Mouse (Mus musculus) liver, embryonic 15.5 days (tissue): ENCODE results near the gene Fam111a. TPM values are rescaled to one million over a fixed set of nuclear protein-coding genes. Genes with fewer than 3 reads are reported as not detected.

Experiments
- ATAC-seq: fragments of 200-750 bp; cut with Nextera tagmentation; 2 replicates; pipeline ENCODE4 v1.8.0; 2017; ENCODE audit warnings: moderate number of reproducible peaks, mild to moderate bottlenecking, moderate library complexity; ENCODE audit not compliant: insufficient read depth
- H3K27ac ChIP-seq: fragments of 300-500 bp; sonication (generic); replicated peaks from 2 replicates; pipeline ENCODE4 v1.5.1; 2015; ENCODE audit warnings: mild to moderate bottlenecking, inconsistent platforms
- H3K27me3 ChIP-seq: fragments of 300-500 bp; sonication (generic); 2 replicates; pipeline ENCODE4 v1.6.1; 2015; ENCODE audit warnings: mild to moderate bottlenecking, inconsistent platforms
- H3K36me3 ChIP-seq: fragments of 300-500 bp; sonication (generic); replicated peaks from 2 replicates; pipeline ENCODE4 v1.6.1; 2015; ENCODE audit warnings: moderate library complexity, mild to moderate bottlenecking, inconsistent platforms
- H3K4me1 ChIP-seq: fragments of 300-500 bp; sonication (generic); replicated peaks from 2 replicates; pipeline ENCODE4 v1.6.1; 2015; ENCODE audit warnings: inconsistent platforms
- H3K4me2 ChIP-seq: fragments of 300-500 bp; sonication (generic); 2 replicates; pipeline ENCODE4 v1.6.1; 2015; ENCODE audit warnings: moderate library complexity, mild to moderate bottlenecking, inconsistent platforms
- H3K4me3 ChIP-seq: fragments of 300-500 bp; sonication (generic); replicated peaks from 2 replicates; pipeline ENCODE4 v1.5.1; 2015; ENCODE audit warnings: mild to moderate bottlenecking, inconsistent platforms
- H3K9ac ChIP-seq: fragments of 300-500 bp; sonication (generic); 2 replicates; pipeline ENCODE4 v1.6.1; 2015; ENCODE audit warnings: moderate library complexity, mild to moderate bottlenecking, inconsistent platforms
- H3K9me3 ChIP-seq: fragments of 300-500 bp; sonication (generic); replicated peaks from 2 replicates; pipeline ENCODE4 v1.6.1; 2016; ENCODE audit warnings: inconsistent platforms
- WGBS: fragments of 180-500 bp; shearing (Covaris S2); methylation state at CpG from one replicate; pipeline ENCODE4 v1.1.7; 2015; ENCODE audit warnings: mixed read lengths; ENCODE audit not compliant: insufficient replicate concordance; 5-methylcytosine and 5-hydroxymethylcytosine counted together
- polyA plus RNA-seq: library from polyadenylated mRNA; unstranded; fragments of >200 nt; fragmentation: Nextera tagmentation; extraction: Ambion mirVana; gene quantifications from 2 replicates; pipeline ENCODE4 v1.2.1, GENCODE M21; 2015

Gene Fam111a
- polyA plus RNA-seq, 1 experiment from 2014 or later: 23.8 TPM

DNA sequence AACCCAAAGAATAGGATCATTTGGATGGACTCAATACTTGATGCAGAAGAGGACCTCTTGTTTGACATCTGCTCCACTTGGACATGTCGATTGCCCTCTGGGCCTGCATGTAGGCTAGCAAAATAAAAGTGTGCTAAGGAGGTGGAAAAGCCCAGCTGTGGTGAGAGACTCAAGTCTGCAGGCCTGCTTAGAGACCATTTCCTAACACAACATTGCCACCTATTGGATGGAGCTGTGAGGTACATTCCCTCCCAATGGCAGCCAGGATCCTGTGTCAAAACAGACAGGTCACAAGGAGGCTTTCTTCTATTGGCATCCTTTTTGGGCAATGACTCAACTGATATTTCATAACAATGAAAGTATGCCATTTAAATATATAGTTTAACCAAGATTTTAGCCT, 46.4 kb downstream of the Fam111a start:
- Histone ChIP-seq H3K9me3 (no peaks in the 10 kb centered on the region), H3K36me3 (peaks cover 26% of the 10 kb centered on the region), H3K4me3 (no peak overlapping the region), H3K4me1 (peaks cover 11% of the 10 kb centered on the region), H3K9ac (no peak overlapping the region), H3K27me3 (peaks cover 14% of the 10 kb centered on the region), H3K27ac (no peak overlapping the region), H3K4me2 (no peak overlapping the region)
- no peak for ATAC-seq
- 16% methylated on average over 1 of the region's 1 CpGs for WGBS

DNA sequence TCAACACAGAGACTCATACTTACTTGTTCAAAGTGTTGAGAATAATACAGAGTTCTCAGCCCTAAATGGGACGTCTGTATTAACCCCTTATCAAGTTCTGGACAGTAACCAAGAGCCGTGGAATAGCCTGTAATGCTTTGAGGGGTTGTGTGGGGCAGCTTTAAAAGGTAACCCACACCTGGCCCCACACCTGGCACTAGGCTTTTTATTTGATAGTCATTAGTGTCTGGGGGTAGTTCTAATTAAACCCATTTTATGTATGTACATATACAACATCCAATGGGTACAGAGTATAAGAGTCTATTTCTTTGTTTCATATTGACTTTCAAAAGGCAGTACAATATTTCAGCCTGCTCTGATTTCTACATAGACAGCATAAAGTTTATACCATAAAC, 49.6 kb downstream of the Fam111a start:
- 45% methylated on average over 2 of the region's 2 CpGs for WGBS
- H3K4me1 ChIP-seq: peaks cover 11% of the 10 kb centered on the region
- no peak overlapping the region for H3K27ac ChIP-seq
- H3K9ac ChIP-seq: no peak overlapping the region
- H3K4me3 ChIP-seq: no peak overlapping the region
- no peaks in the 10 kb centered on the region for H3K9me3 ChIP-seq
- H3K27me3 ChIP-seq: peaks cover 18% of the 10 kb centered on the region
- peak overlapping the region; percentile 76 for H3K4me2 ChIP-seq
- H3K36me3 ChIP-seq: 0 out of 2 replicates have a peak, but pooled peaks cover 4% of the 10 kb centered on the region
- ATAC-seq: no peak

DNA sequence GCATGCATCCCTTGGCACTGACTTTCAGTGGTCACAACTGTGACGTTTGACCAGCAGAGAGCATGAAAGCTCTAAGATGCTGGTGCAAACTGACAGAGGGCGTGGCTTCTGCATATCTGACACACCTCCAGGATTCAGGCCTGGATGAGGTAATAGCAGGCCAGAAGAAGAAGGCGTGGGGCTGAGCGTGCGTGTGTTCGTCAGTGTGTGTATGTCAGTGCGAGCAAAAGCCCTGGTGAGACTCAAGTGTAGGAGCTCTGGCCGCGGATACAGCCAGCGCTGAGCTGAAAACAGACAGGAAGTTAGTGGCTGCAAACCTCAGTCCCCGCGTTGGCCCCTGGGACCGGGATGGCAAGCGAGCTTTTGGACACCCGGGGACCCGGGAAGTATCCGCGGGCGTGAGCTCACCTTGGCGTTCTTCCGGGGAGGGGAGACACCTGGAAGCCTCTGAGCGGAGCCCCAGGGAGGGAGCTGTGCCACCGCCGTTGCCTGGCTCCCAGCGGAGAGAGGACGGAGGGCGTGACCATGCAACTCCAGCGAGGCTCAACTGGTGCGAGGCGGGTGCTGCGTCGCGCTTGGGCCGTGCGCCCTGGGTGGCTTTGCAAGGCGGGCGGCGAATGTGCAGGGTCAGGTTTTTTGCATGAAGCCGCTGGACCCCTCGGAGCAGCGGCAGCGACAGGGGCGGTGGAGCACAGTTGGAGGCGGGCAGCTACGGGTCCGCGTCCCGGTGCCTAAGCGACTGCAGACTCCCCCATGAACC, 50.2 kb downstream of the Fam111a start:
- H3K4me2 ChIP-seq: peak overlapping the region; percentile 76
- H3K36me3 ChIP-seq: 0 out of 2 replicates have a peak, but pooled peaks cover 3% of the 10 kb centered on the region
- under 1% methylated on average over 49 of the region's 49 CpGs for WGBS
- H3K4me1 ChIP-seq: peaks cover 11% of the 10 kb centered on the region
- no peaks in the 10 kb centered on the region for H3K9me3 ChIP-seq
- H3K4me3 ChIP-seq: peak overlapping the region; percentile 57
- peak overlapping the region; percentile 46; the same call in 1 of the 2 replicates for H3K9ac ChIP-seq
- H3K27me3 ChIP-seq: peaks cover 18% of the 10 kb centered on the region
- H3K27ac ChIP-seq: peak overlapping the region; percentile 72
- ATAC-seq: peak; percentile 76

DNA sequence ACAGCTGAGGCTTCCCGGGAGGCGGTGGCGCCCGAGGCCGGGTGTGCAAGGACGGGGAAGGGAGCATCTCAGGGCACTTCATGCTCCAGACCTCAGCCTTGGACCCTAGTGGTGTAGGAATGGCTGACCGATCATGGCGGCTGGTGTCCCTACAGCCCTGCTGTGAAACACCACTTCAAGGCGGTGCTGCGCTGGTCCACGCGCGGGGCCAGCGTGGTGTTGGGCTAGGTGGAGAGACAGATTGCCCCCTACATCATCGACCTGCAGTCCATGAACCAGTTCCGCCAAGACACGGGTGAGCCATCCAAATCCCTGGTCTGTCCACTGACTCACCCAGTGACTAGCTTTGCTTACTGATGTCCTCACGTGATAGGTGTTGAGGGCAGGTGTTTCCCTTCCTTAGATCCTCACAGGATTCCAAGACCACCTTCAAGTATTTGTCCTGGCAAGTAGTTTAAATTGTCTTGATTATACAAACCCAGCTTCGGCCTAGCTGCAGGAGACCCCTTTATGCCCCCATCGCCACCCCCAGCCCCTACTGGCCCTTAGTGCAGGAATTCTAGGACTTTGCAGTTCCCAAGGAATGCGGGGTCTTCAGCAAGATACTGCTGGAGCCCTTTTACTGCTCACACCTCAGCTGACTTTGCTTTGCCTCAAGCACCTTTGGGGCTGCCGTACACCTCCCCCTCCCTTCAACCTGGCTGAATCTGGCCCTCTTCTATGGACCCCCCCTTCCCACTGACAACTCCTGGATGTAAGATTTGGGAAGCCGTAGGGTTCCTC, 50.9 kb downstream of the Fam111a start:
- Histone ChIP-seq H3K36me3 (no peaks in the 10 kb centered on the region), H3K27ac (peak overlapping the region; percentile 72), H3K27me3 (peaks cover 18% of the 10 kb centered on the region), H3K4me3 (peak overlapping the region; percentile 57), H3K9me3 (no peaks in the 10 kb centered on the region), H3K9ac (peak overlapping the region; percentile 46; the same call in 1 of the 2 replicates), H3K4me2 (peak overlapping the region; percentile 76), H3K4me1 (peaks cover 11% of the 10 kb centered on the region)
- 18% methylated on average over 23 of the region's 23 CpGs for WGBS
- ATAC-seq: peak; percentile 11; the same call in 1 of the 2 replicates

DNA sequence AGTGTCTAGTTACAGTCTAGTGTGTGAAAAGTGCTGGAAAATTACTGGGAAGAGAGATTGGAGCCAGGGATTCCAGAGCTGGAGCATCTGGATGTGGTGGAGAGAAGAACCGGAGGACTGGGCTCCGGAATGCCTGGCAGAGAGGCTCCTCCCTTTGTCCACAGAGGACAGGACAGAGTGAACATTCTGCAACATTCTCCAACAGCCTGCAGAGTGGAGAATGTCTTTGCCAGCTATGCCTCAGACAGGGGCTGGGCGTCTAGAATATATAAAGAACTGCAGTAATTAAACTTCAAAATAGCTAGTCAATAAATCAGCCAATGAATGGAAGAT, 51.5 kb downstream of the Fam111a start:
- WGBS: 60% methylated on average over 3 of the region's 3 CpGs
- no peaks in the 10 kb centered on the region for H3K9me3 ChIP-seq
- H3K27ac ChIP-seq: no peak overlapping the region
- no peak for ATAC-seq
- H3K9ac ChIP-seq: no peak overlapping the region
- H3K27me3 ChIP-seq: peaks cover 18% of the 10 kb centered on the region
- peak overlapping the region; percentile 57 for H3K4me3 ChIP-seq
- H3K36me3 ChIP-seq: no peaks in the 10 kb centered on the region
- peaks cover 11% of the 10 kb centered on the region for H3K4me1 ChIP-seq
- peak overlapping the region; percentile 76 for H3K4me2 ChIP-seq

DNA sequence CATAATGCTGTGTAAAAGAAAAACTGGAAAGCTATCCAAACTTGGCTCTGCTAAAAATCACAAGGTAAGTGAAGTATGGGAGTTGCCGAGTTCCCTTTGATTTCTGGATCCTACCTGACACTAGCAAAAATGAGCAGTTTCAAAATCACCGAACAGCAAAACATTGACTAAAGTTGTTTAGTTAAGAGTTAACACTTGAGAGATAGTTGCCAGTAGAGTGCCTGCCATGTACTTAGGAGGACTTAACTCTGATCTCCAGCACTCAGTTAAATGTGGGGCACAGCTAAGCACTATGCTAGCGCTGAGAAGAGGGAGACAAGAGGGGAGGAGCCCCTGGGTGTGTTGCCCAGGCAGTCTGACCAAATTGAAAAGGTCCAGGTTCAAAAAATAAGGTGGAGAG, 53.1 kb downstream of the Fam111a start:
- 51% methylated on average over 3 of the region's 3 CpGs for WGBS
- Histone ChIP-seq H3K4me2 (no peak overlapping the region), H3K9me3 (no peaks in the 10 kb centered on the region), H3K4me1 (peaks cover 11% of the 10 kb centered on the region), H3K4me3 (no peak overlapping the region), H3K27ac (no peak overlapping the region), H3K9ac (no peak overlapping the region), H3K27me3 (peaks cover 18% of the 10 kb centered on the region), H3K36me3 (no peaks in the 10 kb centered on the region)
- ATAC-seq: no peak

DNA sequence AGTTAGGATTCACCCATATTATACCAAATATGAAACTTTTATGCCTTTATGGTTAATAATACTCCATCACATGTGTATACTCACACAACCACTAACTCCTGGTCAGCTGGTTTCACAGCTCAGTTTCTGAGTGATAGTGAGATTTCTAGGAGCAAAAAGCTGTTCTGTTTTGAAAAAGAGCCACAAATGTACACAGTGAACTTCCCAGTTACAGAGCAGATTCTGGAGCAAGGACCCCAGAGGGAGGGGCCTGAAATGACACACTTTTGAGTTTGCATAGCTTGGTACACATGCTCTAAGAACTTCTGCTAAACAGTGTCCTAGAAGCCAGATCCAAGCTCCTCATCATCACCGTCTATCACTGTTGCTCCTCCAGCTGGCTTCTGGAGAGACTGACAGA, 54.1 kb downstream of the Fam111a start, which contains the start of gene Gm4952:
Gene Gm4952, plus strand, starts transcription at position 301 of the 400 bp plus-strand sequence.
- Histone ChIP-seq H3K36me3 (no peaks in the 10 kb centered on the region), H3K9ac (no peak within 1 kb of the TSS), H3K4me2 (no peak within 1 kb of the TSS; the same call in 1 of the 2 replicates), H3K4me3 (no peak within 1 kb of the TSS), H3K9me3 (no peaks in the 10 kb centered on the region), H3K27me3 (peaks cover 18% of the 10 kb centered on the region), H3K27ac (no peak within 1 kb of the TSS), H3K4me1 (peaks cover 11% of the 10 kb centered on the region)
- no peak for ATAC-seq
- 32% methylated on average over 1 of the region's 1 CpGs for WGBS

DNA sequence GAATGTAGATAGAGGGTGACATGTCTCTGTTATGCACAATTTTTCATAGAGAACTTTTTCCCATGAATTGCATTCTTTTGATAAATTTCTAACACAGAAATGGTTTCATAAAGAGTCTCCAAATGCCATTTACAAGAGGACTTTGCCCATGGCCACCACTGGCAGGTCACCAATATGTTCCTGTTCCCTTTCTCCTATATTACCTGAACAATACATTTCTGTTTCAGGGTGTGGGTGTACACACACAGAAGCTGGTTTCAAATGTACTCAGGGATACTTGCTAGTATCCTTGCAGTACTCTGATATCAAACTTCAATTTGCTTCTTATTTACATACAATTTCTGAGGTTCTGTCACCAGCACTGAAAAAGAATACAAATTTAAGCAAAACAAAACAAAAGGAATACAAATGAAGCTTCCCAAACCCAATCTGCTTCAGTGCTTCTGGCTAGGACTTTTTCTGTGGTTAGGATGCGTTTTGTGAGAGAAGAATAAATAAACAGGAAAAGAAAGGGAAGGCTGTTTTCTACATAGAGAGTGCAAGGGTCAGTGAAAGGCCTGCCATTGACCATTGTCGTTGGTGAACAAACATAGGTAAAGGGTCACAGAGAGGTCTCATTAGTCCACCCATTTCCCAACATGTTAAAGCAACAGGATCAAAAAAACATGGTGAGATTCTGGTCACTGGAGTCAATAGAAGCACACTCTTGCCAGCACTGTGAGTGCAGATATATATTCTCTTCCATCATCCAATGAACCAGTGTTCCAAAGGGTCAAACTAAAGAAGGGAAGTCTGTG, 55.3 kb downstream of the Fam111a start:
- WGBS: 11% methylated on average over 2 of the region's 2 CpGs
- no peak overlapping the region for H3K9ac ChIP-seq
- peak; percentile 68 for ATAC-seq

DNA sequence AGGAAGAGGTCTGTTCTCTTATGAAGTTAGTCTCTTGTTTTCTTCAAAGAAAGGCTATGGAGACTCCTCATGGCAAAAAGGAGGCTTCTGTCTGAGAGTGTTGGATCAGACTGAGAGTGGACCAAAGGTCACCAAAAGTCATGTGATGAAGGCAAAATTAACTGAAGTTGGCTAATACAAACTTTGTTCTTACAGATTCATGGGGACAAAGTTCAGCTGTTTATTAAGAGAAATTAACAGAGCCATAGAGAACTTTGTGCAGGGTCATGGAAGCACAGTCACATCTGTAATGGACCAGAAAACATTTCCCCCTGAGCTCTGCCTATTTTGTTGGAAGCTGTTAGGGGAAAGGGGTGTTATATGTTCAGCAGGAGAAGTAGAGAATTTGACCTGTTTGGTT, 62.8 kb downstream of the Fam111a start:
- no peaks in the 10 kb centered on the region for H3K9me3 ChIP-seq
- H3K27me3 ChIP-seq: no peaks in the 10 kb centered on the region
- no peaks in the 10 kb centered on the region for H3K36me3 ChIP-seq
- ATAC-seq: no peak
- no peak overlapping the region for H3K4me3 ChIP-seq
- no peak overlapping the region for H3K9ac ChIP-seq
- no peak overlapping the region for H3K4me2 ChIP-seq
- H3K27ac ChIP-seq: no peak overlapping the region
- no peaks in the 10 kb centered on the region for H3K4me1 ChIP-seq

More for the DNA sequence above, 55.3 kb downstream of the Fam111a start:
- H3K27ac ChIP-seq: 0 out of 2 replicates have a peak overlapping the region, but pooled peaks have one; percentile 24
- no peak overlapping the region; the same call in 1 of the 2 replicates for H3K4me2 ChIP-seq
- no peaks in the 10 kb centered on the region for H3K9me3 ChIP-seq
- H3K4me1 ChIP-seq: peaks cover 5% of the 10 kb centered on the region
- H3K36me3 ChIP-seq: no peaks in the 10 kb centered on the region
- peaks cover 14% of the 10 kb centered on the region for H3K27me3 ChIP-seq
- no peak overlapping the region for H3K4me3 ChIP-seq

DNA sequence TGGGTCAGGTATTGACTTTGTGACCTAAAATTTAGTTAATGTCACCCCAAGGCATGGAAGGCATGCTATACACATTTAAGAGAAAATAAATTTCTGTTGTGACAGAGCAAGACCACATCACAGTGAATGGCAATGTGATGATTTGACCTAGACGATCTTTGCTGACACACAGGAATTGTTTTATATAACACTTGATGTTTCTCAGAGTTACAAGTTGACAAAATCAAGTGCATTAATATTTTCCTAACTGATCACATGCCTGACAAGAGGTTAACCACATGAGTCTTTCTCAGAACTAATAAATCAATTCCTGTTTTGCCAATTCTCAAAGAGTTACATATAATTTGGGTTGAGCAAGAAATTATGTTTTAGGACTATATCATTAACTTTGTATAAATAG, 68.1 kb downstream of the Fam111a start:
- Histone ChIP-seq H3K9me3 (no peaks in the 10 kb centered on the region), H3K36me3 (no peaks in the 10 kb centered on the region), H3K9ac (no peak overlapping the region), H3K27ac (no peak overlapping the region), H3K4me3 (no peak overlapping the region), H3K4me2 (no peak overlapping the region), H3K4me1 (no peaks in the 10 kb centered on the region), H3K27me3 (no peaks in the 10 kb centered on the region)
- no peak for ATAC-seq
- 43% methylated on average over 1 of the region's 1 CpGs for WGBS

DNA sequence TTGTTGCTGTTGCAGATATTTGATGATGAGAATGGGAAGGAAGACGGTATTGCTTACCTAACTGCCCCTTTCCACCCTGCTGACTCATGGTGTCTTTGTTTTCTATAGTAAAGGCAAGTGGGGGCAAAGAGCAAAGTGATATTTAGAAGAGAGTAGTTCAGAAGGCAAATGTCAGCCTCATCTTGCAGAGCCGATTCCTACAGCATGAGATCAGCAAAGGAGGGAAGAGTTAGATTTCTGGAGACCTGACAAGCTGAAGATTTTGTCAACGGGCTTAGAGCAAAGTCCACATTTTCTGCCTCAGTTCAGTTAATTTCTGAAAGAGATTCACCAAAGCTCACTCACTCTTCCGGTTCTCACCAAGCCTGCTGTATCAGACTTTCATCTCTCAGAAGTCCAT, 87.6 kb downstream of the Fam111a start, which contains the start of gene Glyat:
Gene Glyat, plus strand, starts transcription at position 133 of the 400 bp plus-strand sequence.
- no peak for ATAC-seq
- H3K9ac ChIP-seq: no peak within 1 kb of the TSS
- no peaks in the 10 kb centered on the region for H3K9me3 ChIP-seq
- no peaks in the 10 kb centered on the region for H3K27me3 ChIP-seq
- no peaks in the 10 kb centered on the region for H3K36me3 ChIP-seq
- 43% methylated on average over 4 of the region's 4 CpGs for WGBS
- no peak within 1 kb of the TSS for H3K27ac ChIP-seq
- no peak within 1 kb of the TSS for H3K4me2 ChIP-seq
- no peak within 1 kb of the TSS for H3K4me3 ChIP-seq
- no peaks in the 10 kb centered on the region for H3K4me1 ChIP-seq
